Mouse (Mus musculus) bone marrow macrophage, adult 2 months (primary cell): Measurements from ENCODE around the gene Gm15294.

Experiments used
- CTCF ChIP-seq: IDR thresholded peaks from 2 replicates; pipeline ENCODE4 v1.5.1; 2012; ENCODE audit warnings: low read depth, mild to moderate bottlenecking, low read length, moderate library complexity
- POLR2A ChIP-seq: IDR thresholded peaks from 2 replicates; pipeline ENCODE4 v1.6.1; 2012; ENCODE audit warnings: mild to moderate bottlenecking, low read depth, low read length, borderline replicate concordance

DNA sequence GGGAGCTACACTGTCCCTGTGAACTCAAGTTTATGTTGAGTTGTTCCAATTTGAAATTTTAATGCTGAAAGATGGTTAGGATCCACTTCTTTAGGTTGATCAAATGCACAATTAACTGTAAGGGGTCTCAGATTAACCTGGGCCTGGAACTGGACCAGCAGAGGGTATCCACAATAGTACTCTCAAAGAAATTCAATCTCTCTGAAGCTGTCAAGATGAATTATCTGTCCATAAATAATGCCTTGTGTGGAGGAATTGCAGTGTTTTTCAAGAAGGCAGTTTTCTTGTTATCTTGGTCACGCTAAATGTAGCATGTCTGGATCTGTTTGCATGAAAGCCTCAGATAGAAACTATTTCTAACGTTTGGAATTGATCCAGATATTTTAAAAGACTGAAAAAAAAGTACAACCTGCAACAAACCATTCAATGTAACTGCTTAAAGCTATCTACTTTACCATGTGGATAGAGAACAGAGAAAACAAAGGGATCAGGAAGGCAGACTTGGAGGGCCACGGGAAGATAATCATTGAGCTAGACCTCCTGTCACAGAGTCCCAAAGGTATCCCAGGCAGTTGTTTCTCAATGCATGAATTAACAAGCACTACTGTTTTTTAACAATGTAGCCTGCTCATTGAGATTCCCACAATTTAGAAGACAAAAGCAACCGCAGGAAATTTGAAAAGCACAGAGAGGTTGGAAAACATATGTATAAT, 9.5 kb upstream of the Gm15294 start:
- no peak for TF ChIP-seq CTCF
- no peak for TF ChIP-seq POLR2A
